Mouse (Mus musculus) ES-Bruce4 (cell line): Measurements from ENCODE around the gene Cacng2.

Experiments used
- EP300 ChIP-seq: IDR thresholded peaks from 2 replicates; pipeline ENCODE4 v1.6.1; 2011; ENCODE audit warnings: low read depth, low read length; ENCODE audit not compliant: insufficient read depth
- POLR2A ChIP-seq: IDR thresholded peaks from one replicate; pipeline ENCODE4 v1.8.1; 2011; ENCODE audit warnings: low read length; ENCODE audit not compliant: insufficient read depth

DNA sequence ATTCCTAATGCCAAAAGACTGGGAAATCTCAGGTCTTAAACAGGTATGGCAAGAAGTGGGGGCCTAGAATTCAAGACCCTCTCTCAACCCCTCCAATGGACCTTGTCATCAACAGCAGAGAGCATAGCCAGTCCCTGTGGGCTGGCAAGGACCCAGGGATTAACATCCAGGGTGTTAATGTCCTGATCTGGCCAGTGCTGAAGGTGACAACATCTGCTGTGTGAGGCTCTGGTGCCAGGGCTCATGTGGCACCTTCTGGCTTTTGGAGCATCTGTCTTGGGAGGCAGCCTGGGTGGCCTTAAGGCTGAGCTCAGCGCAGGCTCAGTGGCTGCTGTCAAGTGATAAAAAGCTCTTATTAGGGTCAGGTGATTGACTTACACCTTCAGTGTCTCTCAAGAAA, 62.9 kb downstream of the Cacng2 start:
- TF ChIP-seq EP300 (no peak), POLR2A (no peak)
